ENCODE assay signal across 14 mouse cellular contexts in genomic region chr9:99416809-99417208, GRCm38 (mm10). TPM values are rescaled to one million over a fixed set of nuclear protein-coding genes. Genes with fewer than 3 reads are reported as not detected.
DNase-seq lines count a peak whose midpoint lies in the region; ATAC-seq and TF ChIP-seq lines count a peak whose summit lies in the region.
"Had no signal": no experiment of that assay in that cellular context is flagged by ENCODE, and none has a peak within 500 bp of the region (broad histone marks: within the 10 kb centered on the region; RNA-seq: fewer than 3 reads in every experiment).

No protein-coding gene starts in this region.

- TF ChIP-seq CTCF in left cerebral cortex, adult 2 months (IDR thresholded peaks at IDR 0.05), result no peak
- no peak for TF ChIP-seq CTCF in intestine, postnatal 0 days (IDR thresholded peaks at IDR 0.05; ENCODE audit: low read depth)

- no peaks in the 10 kb centered on the region for H3K36me3 ChIP-seq in limb, embryonic 10.5 days
- H3K36me3 ChIP-seq in stomach, embryonic 15.5 days, result no peaks in the 10 kb centered on the region
- H3K36me3 ChIP-seq in intestine, postnatal 0 days (ENCODE audit: control insufficient read depth, insufficient read depth), result no peaks in the 10 kb centered on the region

- peak overlapping the region; percentile 49 for H3K27ac ChIP-seq in left cerebral cortex, adult 2 months
- H3K27ac ChIP-seq in limb, embryonic 10.5 days, result 0 out of 2 replicates have a peak overlapping the region, but pooled peaks have one; percentile 2
- H3K27ac ChIP-seq in stomach, embryonic 15.5 days, result no peak overlapping the region
- H3K27ac ChIP-seq in intestine, postnatal 0 days (ENCODE audit: low read depth, low read length), result no peak overlapping the region

- H3K4me3 ChIP-seq in left cerebral cortex, adult 2 months, result no peak overlapping the region
- H3K4me3 ChIP-seq in limb, embryonic 10.5 days, result no peak overlapping the region
- no peak overlapping the region for H3K4me3 ChIP-seq in stomach, embryonic 15.5 days (replicated peaks)
- H3K4me3 ChIP-seq in intestine, postnatal 0 days (ENCODE audit: low read depth, low read length), result no peak overlapping the region

- no peaks in the 10 kb centered on the region for H3K9me3 ChIP-seq in limb, embryonic 10.5 days (replicated peaks)
- H3K9me3 ChIP-seq in stomach, embryonic 15.5 days, result no peaks in the 10 kb centered on the region
- no peaks in the 10 kb centered on the region for H3K9me3 ChIP-seq in intestine, postnatal 0 days (ENCODE audit: control insufficient read depth)

- H3K27me3 ChIP-seq in limb, embryonic 10.5 days (ENCODE audit: low read depth, poor library complexity, severe bottlenecking), result no peaks in the 10 kb centered on the region
- H3K27me3 ChIP-seq in stomach, embryonic 15.5 days (replicated peaks), result no peaks in the 10 kb centered on the region
- H3K27me3 ChIP-seq in intestine, postnatal 0 days (replicated peaks; ENCODE audit: control insufficient read depth, insufficient read depth, low read length), result no peaks in the 10 kb centered on the region

- no peak overlapping the region for H3K9ac ChIP-seq in stomach, embryonic 15.5 days
- no peak overlapping the region for H3K9ac ChIP-seq in intestine, postnatal 0 days (ENCODE audit: low read depth, low read length)

- peaks cover 26% of the 10 kb centered on the region for H3K4me1 ChIP-seq in limb, embryonic 10.5 days
- H3K4me1 ChIP-seq in stomach, embryonic 15.5 days, result no peaks in the 10 kb centered on the region
- H3K4me1 ChIP-seq in intestine, postnatal 0 days (replicated peaks; ENCODE audit: control insufficient read depth, insufficient read depth, low read length), result no peaks in the 10 kb centered on the region; the same call in 1 of the 2 replicates

- intact Hi-C loops in left cerebral cortex, adult 2 months (cut with DNase I), result no loop called here
- intact Hi-C loops in left cerebral cortex, postnatal 14 days (cut with DNase I), result no loop called here

- 83% methylated on average over 3 of the region's 3 CpGs for WGBS in limb, embryonic 10.5 days
- 82% methylated on average over 3 of the region's 3 CpGs for WGBS in stomach, embryonic 15.5 days
- WGBS in intestine, postnatal 0 days, result 73% methylated on average over 3 of the region's 3 CpGs

- H3K4me2 ChIP-seq in stomach, embryonic 15.5 days, result no peak overlapping the region
- no peak overlapping the region for H3K4me2 ChIP-seq in intestine, postnatal 0 days (replicated peaks; ENCODE audit: low read depth)

- DNase-seq in adrenal gland, adult 2 months, result peak; percentile 55
- DNase-seq in adrenal gland, postnatal 4 days (ENCODE audit: low spot score in 2 of 2), result no peak
- DNase-seq in left cerebral cortex, adult 2 months (ENCODE audit: extremely low spot score in 1 of 2, low spot score in 2 of 2), result no peak
- no peak for DNase-seq in left cerebral cortex, postnatal 14 days (ENCODE audit: low spot score in 2 of 2)
- no peak for DNase-seq in limb, embryonic 10.5 days (ENCODE audit: low spot score)
- no peak for DNase-seq in right cerebral cortex, adult 18-20 months
- DNase-seq: adrenal gland, postnatal 14 days; cerebellum, adult 18-20 months; heart, adult 11 months; heart, postnatal 10 days; kidney, adult 8-10 months; lung, adult 2 months had no signal

- ATAC-seq in stomach, embryonic 15.5 days (ENCODE audit: insufficient read depth, low FRiP score, low read depth), result 0 out of 2 replicates have a peak, but pooled peaks have one; percentile 16
- no peak for ATAC-seq in intestine, postnatal 0 days

RNA-seq across cellular contexts. Expression of gene Mras, which starts 20.4 kb away (rescaled TPM):
- total RNA-seq in adrenal gland, adult 2 months (2021), result 10 to 100 TPM; 61.0 to 61.1 TPM
- polyA plus RNA-seq in adrenal gland, adult 2 months (2012; rRNA removed), result 31.4 and 33.1 TPM in 2 replicates
- total RNA-seq in adrenal gland, postnatal 4 days (2021), result 10 to 100 TPM; 42.8 to 55.3 TPM
- total RNA-seq in left cerebral cortex, adult 2 months (2021), result 100 to 1,000 TPM; 166 TPM
- total RNA-seq in left cerebral cortex, postnatal 14 days (2021), result 100 to 1,000 TPM; 146 to 154 TPM
- polyA plus RNA-seq in limb, embryonic 10.5 days (2016; fragmentation: Nextera tagmentation; extraction: Ambion mirVana), result 8.8 and 11.9 TPM in 2 replicates
- polyA plus RNA-seq in stomach, embryonic 15.5 days (2015; fragmentation: Nextera tagmentation; extraction: Ambion mirVana), result 9.0 and 11.6 TPM in 2 replicates
- 7.6 and 9.5 TPM in 2 replicates for polyA plus RNA-seq in intestine, postnatal 0 days (2015; fragmentation: Nextera tagmentation; extraction: Ambion mirVana)

RNA-seq across cellular contexts. Expression of gene Nme9, which starts 34.5 kb away (rescaled TPM):
- total RNA-seq in adrenal gland, adult 2 months (2021), result not detected
- not detected in 2 replicates for polyA plus RNA-seq in adrenal gland, adult 2 months (2012; rRNA removed)
- not detected for total RNA-seq in adrenal gland, postnatal 4 days (2021)
- not detected for total RNA-seq in left cerebral cortex, adult 2 months (2021)
- total RNA-seq in left cerebral cortex, postnatal 14 days (2021), result not detected
- polyA plus RNA-seq in limb, embryonic 10.5 days (2016; fragmentation: Nextera tagmentation; extraction: Ambion mirVana), result not detected in 2 replicates
- polyA plus RNA-seq in stomach, embryonic 15.5 days (2015; fragmentation: Nextera tagmentation; extraction: Ambion mirVana), result 0.13 and 0.15 TPM in 2 replicates
- 0.46 and 0.71 TPM in 2 replicates for polyA plus RNA-seq in intestine, postnatal 0 days (2015; fragmentation: Nextera tagmentation; extraction: Ambion mirVana)
- total RNA-seq: adrenal gland, postnatal 14 days; heart, postnatal 10 days had no signal

RNA-seq across cellular contexts. Expression of gene Esyt3, which starts 58.5 kb away (rescaled TPM):
- total RNA-seq in adrenal gland, adult 2 months (2021), result under 1 TPM; 0.29 to 0.90 TPM
- 0.30 and 0.50 TPM in 2 replicates for polyA plus RNA-seq in adrenal gland, adult 2 months (2012; rRNA removed)
- total RNA-seq in adrenal gland, postnatal 4 days (2021), result 1 to 10 TPM in 1 of 2 experiments, under 1 TPM in 1; 0.59 to 1.2 TPM
- total RNA-seq in left cerebral cortex, adult 2 months (2021), result 1 to 10 TPM; 1.7 to 2.1 TPM
- total RNA-seq in left cerebral cortex, postnatal 14 days (2021), result 1 to 10 TPM in 1 of 2 experiments, under 1 TPM in 1; 0.59 to 1.1 TPM
- polyA plus RNA-seq in limb, embryonic 10.5 days (2016; fragmentation: Nextera tagmentation; extraction: Ambion mirVana), result 0.33 and 0.36 TPM in 2 replicates
- 0.45 and 0.50 TPM in 2 replicates for polyA plus RNA-seq in stomach, embryonic 15.5 days (2015; fragmentation: Nextera tagmentation; extraction: Ambion mirVana)
- polyA plus RNA-seq in intestine, postnatal 0 days (2015; fragmentation: Nextera tagmentation; extraction: Ambion mirVana), result 0.37 and 0.47 TPM in 2 replicates

Comparison
In these comparisons a context has a peak if more than half of its experiments do, and no peak if none do; other contexts are left out.
1. H3K27ac ChIP-seq: peak in left cerebral cortex, adult 2 months (single experiment) and limb, embryonic 10.5 days (single experiment); none in stomach, embryonic 15.5 days (single experiment) and intestine, postnatal 0 days (single experiment).